Mouse (Mus musculus) small intestine, adult 2 months (tissue): ENCODE data around the gene Nell1.

Experiments
- CTCF ChIP-seq: fragments of 200-500 bp; IDR thresholded peaks from 2 replicates; pipeline ENCODE4 v1.5.1; 2012; ENCODE audit warnings: low read depth, mild to moderate bottlenecking, control low read depth, inconsistent platforms, low read length, moderate library complexity, mixed read lengths; ENCODE audit not compliant: insufficient replicate concordance, insufficient read length; ENCODE audit errors: extremely low read depth
- POLR2A ChIP-seq: fragments of 200-500 bp; IDR thresholded peaks from 2 replicates; pipeline ENCODE4 v1.6.1; 2012; ENCODE audit warnings: low read depth, mild to moderate bottlenecking, control low read depth, inconsistent platforms, low read length, moderate library complexity

DNA sequence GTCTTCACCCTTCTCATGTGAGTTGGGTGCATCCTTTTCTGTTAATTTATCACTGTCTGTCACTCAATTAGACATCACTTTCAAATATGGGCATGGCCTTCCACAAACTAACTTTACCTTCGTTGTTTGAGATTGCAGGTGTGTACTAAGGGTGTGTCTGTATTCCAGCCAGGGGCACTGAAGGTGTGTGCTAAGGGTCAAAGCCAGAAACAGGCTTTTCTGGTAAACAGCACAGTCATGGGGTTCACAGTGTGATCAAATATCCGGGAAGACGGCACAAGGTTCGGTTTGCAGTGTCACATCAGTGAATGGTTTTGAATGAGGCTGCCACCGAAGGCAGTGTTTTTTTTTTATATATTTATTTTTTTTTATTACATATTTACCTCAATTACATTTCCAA is 455.1 kb downstream of the Nell1 start:
- TF ChIP-seq CTCF (no peak), POLR2A (no peak)
